Mouse (Mus musculus) liver, postnatal 0 days (tissue): Measurements from ENCODE around the gene Atp5g1.

Experiments
- CTCF ChIP-seq: sonication (generic); IDR thresholded peaks from 2 replicates; pipeline ENCODE4 v1.5.1; 2016; ENCODE audit warnings: antibody characterized with exemption, low read depth
- EP300 ChIP-seq: IDR thresholded peaks from 2 replicates; pipeline ENCODE4 v1.6.1; 2016; ENCODE audit warnings: antibody characterized with exemption, low read depth, mild to moderate bottlenecking

GRCm38 (mm10) chr11:96050854-96051253, 24.6 kb downstream of the Atp5g1 start:
- TF ChIP-seq CTCF (no peak), EP300 (no peak)
